Mouse (Mus musculus): ENCODE data around the gene Clptm1. TPM values are rescaled to one million over a fixed set of nuclear protein-coding genes. Genes with fewer than 3 reads are reported as not detected.

Clptm1 gene
- 125 and 128 TPM in 2 replicates for polyA plus RNA-seq (2012; rRNA removed)

- DNase-seq (ENCODE audit: extremely low spot score in 1 of 2, low spot score in 1 of 2): peak; percentile 95 to 99
Observed at GRCm38 (mm10) chr7:19664955-19665841, at the start of gene Clptm1. Gene Clptm1 (minus strand): TSS chr7:19665033.

- DNase-seq (ENCODE audit: extremely low spot score in 1 of 2, low spot score in 1 of 2): no peak
Observed at GRCm38 (mm10) chr7:19713598-19713997, 48.8 kb upstream of the Clptm1 start.

- DNase-seq (ENCODE audit: extremely low spot score in 1 of 2, low spot score in 1 of 2): no peak
Observed at GRCm38 (mm10) chr7:19713196-19713595, 48.4 kb upstream of the Clptm1 start.

- DNase-seq (ENCODE audit: extremely low spot score in 1 of 2, low spot score in 1 of 2): no peak
Observed at GRCm38 (mm10) chr7:19712414-19712813, 47.6 kb upstream of the Clptm1 start.

- DNase-seq (ENCODE audit: extremely low spot score in 1 of 2, low spot score in 1 of 2): no peak
Observed at GRCm38 (mm10) chr7:19710650-19711049, 45.8 kb upstream of the Clptm1 start.

GRCm38 (mm10) chr7:19705271-19705670 is 40.4 kb upstream of the Clptm1 start:
- DNase-seq (ENCODE audit: extremely low spot score in 1 of 2, low spot score in 1 of 2): no peak

- DNase-seq (ENCODE audit: extremely low spot score in 1 of 2, low spot score in 1 of 2): no peak
Observed at GRCm38 (mm10) chr7:19704475-19704874, 39.6 kb upstream of the Clptm1 start.

GRCm38 (mm10) chr7:19702859-19703555 is 38.2 kb upstream of the Clptm1 start:
- DNase-seq (ENCODE audit: extremely low spot score in 1 of 2, low spot score in 1 of 2): no peak

GRCm38 (mm10) chr7:19701069-19701761 is 36.4 kb upstream of the Clptm1 start:
- DNase-seq (ENCODE audit: extremely low spot score in 1 of 2, low spot score in 1 of 2): peak in 1 of 2 experiments; percentile 75

- no peak for DNase-seq (ENCODE audit: extremely low spot score in 1 of 2, low spot score in 1 of 2)
Observed at GRCm38 (mm10) chr7:19700299-19701068, 35.7 kb upstream of the Clptm1 start.

GRCm38 (mm10) chr7:19699827-19700148 is 35.0 kb upstream of the Clptm1 start:
- DNase-seq (ENCODE audit: extremely low spot score in 1 of 2, low spot score in 1 of 2): no peak

GRCm38 (mm10) chr7:19698907-19699826 is 34.3 kb upstream of the Clptm1 start, which contains the start of gene Apoe:
Gene Apoe (minus strand): TSS chr7:19699188.
- DNase-seq (ENCODE audit: extremely low spot score in 1 of 2, low spot score in 1 of 2): peak in 1 of 2 experiments; percentile 66

- no peak for DNase-seq (ENCODE audit: extremely low spot score in 1 of 2, low spot score in 1 of 2)
Observed at GRCm38 (mm10) chr7:19697949-19698906, 33.4 kb upstream of the Clptm1 start.

- no peak for DNase-seq (ENCODE audit: extremely low spot score in 1 of 2, low spot score in 1 of 2)
Observed at GRCm38 (mm10) chr7:19696336-19696873, 31.6 kb upstream of the Clptm1 start.

GRCm38 (mm10) chr7:19695881-19696280 is 31.0 kb upstream of the Clptm1 start:
- DNase-seq (ENCODE audit: extremely low spot score in 1 of 2, low spot score in 1 of 2): no peak

- no peak for DNase-seq (ENCODE audit: extremely low spot score in 1 of 2, low spot score in 1 of 2)
Observed at GRCm38 (mm10) chr7:19695213-19695594, 30.4 kb upstream of the Clptm1 start.

GRCm38 (mm10) chr7:19694336-19695212 is 29.7 kb upstream of the Clptm1 start:
- no peak for DNase-seq (ENCODE audit: extremely low spot score in 1 of 2, low spot score in 1 of 2)
